Mouse (Mus musculus) thymus, adult 2 months (tissue): ENCODE measurements around the gene Acsm3.

Experiments
- CTCF ChIP-seq: fragments of 200-500 bp; IDR thresholded peaks from 2 replicates; pipeline ENCODE4 v1.5.1; 2012; ENCODE audit warnings: mild to moderate bottlenecking, control low read depth, low read length, moderate library complexity, borderline replicate concordance; ENCODE audit not compliant: control insufficient read depth, poor library complexity, insufficient read depth; ENCODE audit errors: extremely low read depth
- POLR2A ChIP-seq: fragments of 200-500 bp; IDR thresholded peaks from 2 replicates; pipeline ENCODE4 v1.6.1; 2012; ENCODE audit warnings: mild to moderate bottlenecking, low read length, control low read depth, moderate library complexity; ENCODE audit not compliant: control insufficient read depth, poor library complexity, insufficient read depth; ENCODE audit errors: extremely low read depth

GRCm38 (mm10) chr7:119727621-119728020, 33.1 kb upstream of the Acsm3 start:
- TF ChIP-seq CTCF (no peak), POLR2A (no peak)
